Mouse (Mus musculus) thymus, adult 2 months (tissue): ENCODE data around the gene Dcaf17. TPM values are rescaled to one million over a fixed set of nuclear protein-coding genes. Genes with fewer than 3 reads are reported as not detected.

Experiments
- DNase-seq: peaks from one replicate; pipeline ENCODE4 v3.0.0; 2021
- H3K27ac ChIP-seq: fragments of 200-500 bp; 2 replicates; pipeline ENCODE4 v1.5.1; 2012; ENCODE audit warnings: low read length, control low read depth; ENCODE audit not compliant: control insufficient read depth, insufficient read depth
- H3K27me3 ChIP-seq: fragments of 200-500 bp; 2 replicates; pipeline ENCODE4 v1.6.1; 2012; ENCODE audit warnings: mild to moderate bottlenecking, low read length, moderate library complexity, mixed read lengths; ENCODE audit not compliant: control insufficient read depth, insufficient read depth
- H3K36me3 ChIP-seq: fragments of 200-500 bp; 2 replicates; pipeline ENCODE4 v1.6.1; 2012; ENCODE audit warnings: mild to moderate bottlenecking, low read length, moderate library complexity; ENCODE audit not compliant: control insufficient read depth, insufficient read depth
- H3K4me1 ChIP-seq: fragments of 200-500 bp; replicated peaks from 2 replicates; pipeline ENCODE4 v1.6.1; 2012; ENCODE audit warnings: low read length; ENCODE audit not compliant: control insufficient read depth, insufficient read depth
- H3K4me3 ChIP-seq: fragments of 200-500 bp; 2 replicates; pipeline ENCODE4 v1.5.1; 2012; ENCODE audit warnings: mild to moderate bottlenecking, low read length, control low read depth, moderate library complexity; ENCODE audit not compliant: control insufficient read depth, insufficient read depth
- CTCF ChIP-seq: fragments of 200-500 bp; IDR thresholded peaks from 2 replicates; pipeline ENCODE4 v1.5.1; 2012; ENCODE audit warnings: mild to moderate bottlenecking, control low read depth, low read length, moderate library complexity, borderline replicate concordance; ENCODE audit not compliant: control insufficient read depth, poor library complexity, insufficient read depth; ENCODE audit errors: extremely low read depth
- POLR2A ChIP-seq: fragments of 200-500 bp; IDR thresholded peaks from 2 replicates; pipeline ENCODE4 v1.6.1; 2012; ENCODE audit warnings: mild to moderate bottlenecking, low read length, control low read depth, moderate library complexity; ENCODE audit not compliant: control insufficient read depth, poor library complexity, insufficient read depth; ENCODE audit errors: extremely low read depth
- WGBS: fragments of 180-500 bp; shearing (Covaris S2); methylation state at CpG from one replicate; pipeline ENCODE4 v1.1.7; 2018; 5-methylcytosine and 5-hydroxymethylcytosine counted together
- polyA plus RNA-seq: library from polyadenylated mRNA; depleted of rRNA; stranded (reverse); fragments of >200 nt; gene quantifications from 2 replicates; pipeline ENCODE4 v1.2.3, GENCODE M21; 2012

The Dcaf17 gene
- polyA plus RNA-seq, 1 experiment, result 10.2 TPM

DNA sequence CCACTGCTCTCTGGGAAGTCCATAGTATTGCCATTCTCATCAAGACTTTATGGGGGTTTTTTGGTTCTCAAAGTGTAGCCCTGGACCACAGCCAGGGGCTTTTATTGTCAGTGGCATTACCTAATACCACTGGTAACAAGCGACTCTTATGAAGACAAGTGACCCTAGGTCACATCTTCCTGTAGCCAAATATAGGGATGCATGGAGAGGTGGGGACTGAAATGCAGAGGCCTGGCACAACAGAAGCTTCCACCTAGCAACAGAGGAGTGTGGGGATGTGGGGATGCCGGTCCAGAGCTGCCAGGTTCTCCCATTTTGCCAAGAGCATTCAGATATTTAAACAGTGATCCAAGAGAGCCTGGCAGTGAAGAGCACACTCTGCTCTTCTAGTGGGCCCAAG lies 68.5 kb downstream of the Dcaf17 start:
- Histone ChIP-seq H3K27ac (no peak overlapping the region), H3K36me3 (no peaks in the 10 kb centered on the region), H3K4me3 (no peak overlapping the region), H3K27me3 (no peaks in the 10 kb centered on the region), H3K4me1 (peaks cover 14% of the 10 kb centered on the region)
- TF ChIP-seq POLR2A, result no peak
- WGBS, result 87% methylated on average over 2 of the region's 2 CpGs
- no peak for DNase-seq

GRCm38 (mm10) chr2:71127779-71128534 lies 72.8 kb downstream of the Dcaf17 start:
- WGBS, result 16% methylated on average over 10 of the region's 10 CpGs
- H3K27ac ChIP-seq, result no peak overlapping the region
- TF ChIP-seq POLR2A (no peak), CTCF (no peak)

DNA sequence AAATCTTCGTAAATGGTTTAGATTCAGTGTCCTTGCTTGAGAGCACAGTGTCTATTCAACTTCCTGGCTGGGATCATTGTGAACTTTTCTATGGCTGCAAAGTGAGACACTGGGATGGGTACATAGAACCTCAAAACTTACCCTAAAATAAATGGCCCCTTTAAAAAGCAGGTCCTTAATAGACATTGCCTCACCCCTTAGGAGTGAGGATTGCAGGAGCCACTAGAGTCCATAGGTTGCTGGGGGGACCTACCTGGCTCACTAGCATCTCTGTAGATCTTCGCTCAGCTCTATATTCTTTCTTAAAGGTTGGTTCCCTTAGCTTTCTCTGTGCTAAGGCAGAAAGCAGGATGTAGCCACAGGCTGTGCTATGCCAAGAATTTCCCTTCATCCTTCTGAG lies 75.2 kb downstream of the Dcaf17 start:
- H3K27me3 ChIP-seq, result no peaks in the 10 kb centered on the region
- WGBS, result 93% methylated on average over 2 of the region's 2 CpGs
- TF ChIP-seq POLR2A, result no peak

More at GRCm38 (mm10) chr2:71127779-71128534, 72.8 kb downstream of the Dcaf17 start:
- Histone ChIP-seq H3K4me3 (no peak overlapping the region), H3K4me1 (peaks cover 15% of the 10 kb centered on the region), H3K27me3 (no peaks in the 10 kb centered on the region), H3K36me3 (no peaks in the 10 kb centered on the region)
- DNase-seq, result peak; percentile 26

DNA sequence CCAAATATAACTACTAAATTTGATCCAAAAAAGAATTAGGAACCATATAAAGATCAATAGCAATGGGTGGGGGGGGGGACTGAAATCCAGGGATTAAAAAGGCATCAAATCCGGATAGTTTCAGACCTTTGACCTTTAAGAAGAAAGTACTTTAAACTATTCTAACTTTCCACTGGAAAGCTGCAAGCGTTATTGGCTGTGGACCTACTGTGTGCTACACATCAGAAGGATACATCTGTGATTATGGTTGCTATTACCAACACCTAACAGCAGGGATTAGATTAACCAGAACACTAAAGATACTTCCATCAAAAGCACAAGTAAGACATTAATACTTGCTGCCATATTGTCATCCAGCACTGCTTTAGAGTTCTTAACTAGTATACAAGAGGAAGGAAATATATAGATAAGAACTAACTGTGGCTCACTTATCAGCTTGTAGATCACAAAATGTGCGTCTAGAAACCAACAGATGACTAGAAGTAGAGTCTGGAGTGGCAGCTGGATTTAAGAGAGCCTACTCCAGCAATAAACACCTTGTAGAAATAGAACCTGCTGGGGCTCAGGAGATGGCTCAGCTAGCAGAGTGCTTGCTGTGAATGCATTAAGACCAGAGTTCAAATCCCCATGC lies 76.9 kb downstream of the Dcaf17 start:
- Histone ChIP-seq H3K27ac (no peak overlapping the region), H3K27me3 (no peaks in the 10 kb centered on the region), H3K4me3 (no peak overlapping the region), H3K4me1 (peaks cover 13% of the 10 kb centered on the region), H3K36me3 (no peaks in the 10 kb centered on the region)
- no peak for TF ChIP-seq POLR2A
- TF ChIP-seq CTCF, result no peak
- no peak for DNase-seq
- WGBS, result 62% methylated on average over 3 of the region's 3 CpGs

More for the DNA sequence above, 75.2 kb downstream of the Dcaf17 start:
- Histone ChIP-seq H3K4me1 (peaks cover 13% of the 10 kb centered on the region), H3K4me3 (no peak overlapping the region), H3K36me3 (no peaks in the 10 kb centered on the region), H3K27ac (no peak overlapping the region)
- DNase-seq, result no peak

GRCm38 (mm10) chr2:71134041-71134505 lies 78.9 kb downstream of the Dcaf17 start:
- H3K4me1 ChIP-seq, result 0 out of 2 replicates have a peak, but pooled peaks cover 2% of the 10 kb centered on the region
- no peak overlapping the region for H3K4me3 ChIP-seq
- H3K27me3 ChIP-seq, result no peaks in the 10 kb centered on the region
- TF ChIP-seq CTCF (no peak), POLR2A (no peak)
- no peak overlapping the region for H3K27ac ChIP-seq
- H3K36me3 ChIP-seq, result no peaks in the 10 kb centered on the region
- no peak for DNase-seq
- WGBS, result 90% methylated on average over 9 of the region's 9 CpGs

GRCm38 (mm10) chr2:71134836-71135235 lies 79.7 kb downstream of the Dcaf17 start:
- no peak overlapping the region for H3K27ac ChIP-seq
- no peaks in the 10 kb centered on the region for H3K36me3 ChIP-seq
- no peaks in the 10 kb centered on the region for H3K27me3 ChIP-seq
- TF ChIP-seq CTCF (no peak), POLR2A (no peak)
- H3K4me1 ChIP-seq, result 0 out of 2 replicates have a peak, but pooled peaks cover 2% of the 10 kb centered on the region
- H3K4me3 ChIP-seq, result no peak overlapping the region
- WGBS, result 78% methylated on average over 5 of the region's 5 CpGs
- DNase-seq, result no peak
